Mouse (Mus musculus) natural killer cell, adult 2 months (primary cell): ENCODE data around the gene Fancl.
"Not testable (repeated sequence)": the region's sequence is repeated elsewhere in the genome, so short reads cannot be mapped to it uniquely, and the experiment has no call there.

Source experiments
- DNase-seq, 2 experiments: peaks; one replicate each; pipeline ENCODE4 v3.0.0; 2022; ENCODE audit warnings: low spot score in 2 of 2

Fancl gene

GRCm38 (mm10) chr11:26385971-26386370 lies at the start of gene Fancl:
TSS of gene Fancl (plus strand) at chr11:26386135.
- DNase-seq = no peak

DNA sequence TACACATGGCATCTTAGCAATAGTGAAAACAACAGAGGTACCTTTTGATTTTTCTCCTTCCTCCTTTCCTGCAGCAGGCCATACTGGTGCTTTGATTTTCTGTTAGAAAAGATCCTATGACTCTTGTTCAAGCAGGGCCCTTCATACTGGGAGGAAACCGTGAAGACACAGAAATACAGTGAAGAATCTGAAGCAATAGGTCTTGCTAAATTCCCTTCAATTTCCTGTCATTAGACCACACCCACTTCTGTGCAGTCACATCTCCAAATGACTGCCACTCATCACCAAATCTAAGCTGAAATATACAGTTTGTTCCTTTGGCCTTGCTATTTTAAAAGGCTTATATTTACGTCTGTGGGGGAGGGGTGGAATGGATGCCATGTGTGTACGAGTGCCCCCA lies 49.1 kb upstream of the Fancl start:
- DNase-seq = no peak

DNA sequence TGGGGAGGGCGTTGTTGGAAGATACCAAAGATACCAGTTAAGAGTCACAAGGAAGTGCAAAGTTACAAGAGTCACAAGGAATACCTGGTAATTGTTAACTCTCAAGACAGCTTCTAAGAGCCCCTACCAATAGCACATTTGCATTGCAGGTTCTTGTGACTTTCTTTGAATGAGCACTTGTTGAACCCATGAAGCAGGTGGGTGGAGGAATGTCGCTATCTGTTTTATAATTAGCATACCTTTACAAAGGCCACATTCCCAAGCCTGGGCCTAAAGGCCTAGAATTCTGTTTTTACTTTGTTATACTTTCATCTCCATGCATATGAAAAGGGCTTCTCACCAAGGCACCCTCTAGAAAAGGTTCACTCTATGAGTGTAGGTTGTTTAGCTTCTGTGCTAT lies 15.8 kb upstream of the Fancl start:
- not testable (repeated sequence) for DNase-seq

DNA sequence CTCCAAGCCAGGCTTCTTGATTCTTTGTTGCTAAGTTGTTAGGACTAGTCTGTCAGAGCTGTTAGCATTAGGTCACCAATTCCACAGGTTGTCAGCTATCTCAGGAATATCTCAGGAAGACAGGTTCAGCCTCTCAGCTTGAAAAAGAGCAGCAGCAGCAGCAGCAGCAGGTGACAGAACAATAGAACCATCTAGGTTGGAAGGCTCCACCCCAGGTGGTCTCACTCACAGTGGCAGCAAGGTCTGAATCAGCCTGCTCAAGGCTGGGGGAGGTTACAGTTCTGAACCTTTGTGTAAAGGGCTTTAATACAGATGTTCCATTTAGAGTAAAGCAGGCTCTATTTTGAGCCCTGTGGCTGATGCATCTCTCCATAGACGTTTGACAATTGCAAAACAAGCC lies 14.0 kb upstream of the Fancl start:
- not testable (repeated sequence) for DNase-seq

DNA sequence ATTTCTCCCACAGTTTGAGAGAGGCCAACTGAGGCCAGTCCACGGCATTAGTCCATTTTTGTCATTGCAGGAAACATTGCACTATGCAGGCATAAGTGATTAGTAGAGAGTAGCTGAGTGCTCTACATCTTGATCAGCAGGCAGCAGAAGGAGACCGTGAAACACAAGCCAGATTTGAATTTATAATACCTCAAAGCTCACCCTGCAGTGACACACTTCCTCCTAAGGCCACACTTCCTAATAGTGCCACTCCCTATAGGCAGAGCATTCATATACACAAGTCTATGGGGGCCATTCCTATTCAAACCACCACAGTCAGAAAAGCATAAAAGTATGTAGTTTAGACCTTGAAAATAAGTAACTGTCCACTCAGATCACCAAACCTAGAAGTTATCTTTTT lies 11.8 kb upstream of the Fancl start:
- DNase-seq = no peak

GRCm38 (mm10) chr11:26378074-26378473 lies 7.9 kb upstream of the Fancl start:
- no peak for DNase-seq

- no peak for DNase-seq
Observed at GRCm38 (mm10) chr11:26381499-26381898, 4.4 kb upstream of the Fancl start.

- no peak for DNase-seq
Observed at GRCm38 (mm10) chr11:26386678-26387077, 743 bp downstream of the Fancl start.

GRCm38 (mm10) chr11:26387087-26387611 lies 1.2 kb downstream of the Fancl start:
- DNase-seq = peak; percentile 91 to 94

DNA sequence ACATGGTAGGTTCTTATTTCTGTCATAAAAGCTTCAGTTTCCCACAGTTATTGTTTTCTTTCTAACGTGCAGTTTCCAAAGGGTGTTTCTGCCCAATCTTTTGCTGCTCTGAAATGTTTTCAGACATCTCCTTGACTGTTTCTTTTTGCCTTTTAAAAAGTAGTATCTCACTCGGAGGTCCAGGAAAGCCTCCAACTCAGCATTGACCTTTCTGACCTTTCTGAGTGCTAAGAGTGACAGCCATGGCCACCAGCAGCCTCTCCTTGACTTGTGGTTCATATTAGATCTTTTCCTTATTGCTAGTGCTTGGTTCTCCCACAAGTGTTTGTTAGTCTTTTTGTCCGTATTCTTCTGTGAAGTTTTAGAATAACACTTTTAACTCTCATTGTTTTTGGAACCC lies 9.6 kb downstream of the Fancl start:
- DNase-seq = no peak

GRCm38 (mm10) chr11:26412972-26413371 lies 27.0 kb downstream of the Fancl start:
- no peak for DNase-seq

DNA sequence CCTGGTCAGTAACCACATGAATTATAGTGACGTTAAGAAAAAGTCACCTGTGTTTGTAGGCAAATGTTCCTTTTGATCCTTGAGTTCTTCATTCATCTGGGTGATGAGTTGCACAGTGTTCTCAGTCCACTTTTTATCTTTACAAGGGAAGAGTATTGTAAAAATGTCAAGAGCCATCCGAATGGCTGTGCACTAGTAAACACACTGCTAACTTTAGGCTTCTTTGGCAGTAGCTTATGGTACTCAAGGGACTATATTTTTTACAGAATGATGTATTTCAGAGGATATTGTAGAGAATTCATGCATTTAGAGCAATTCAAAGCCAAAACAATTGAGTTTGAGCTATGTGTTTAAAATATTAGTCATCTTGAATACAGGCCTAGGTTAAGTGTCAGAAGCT lies 35.5 kb downstream of the Fancl start:
- DNase-seq = no peak

DNA sequence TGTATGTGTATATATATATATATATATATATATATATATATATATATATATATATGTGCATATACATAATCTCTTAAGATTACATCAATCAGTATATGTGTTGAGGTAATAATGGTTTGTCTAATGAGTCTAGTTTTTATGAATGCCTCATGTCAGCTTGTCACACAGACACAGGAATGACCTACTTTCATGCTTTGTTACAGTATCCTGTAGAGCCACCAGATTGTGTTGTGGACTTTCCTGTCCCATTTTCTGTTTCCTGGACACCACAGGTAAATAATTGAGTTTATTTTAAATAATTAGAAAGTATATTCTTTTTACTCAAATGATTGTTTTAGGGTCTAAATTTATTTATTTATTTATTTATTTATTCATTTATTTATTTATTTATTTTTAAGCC lies 48.3 kb downstream of the Fancl start:
- no peak for DNase-seq

DNA sequence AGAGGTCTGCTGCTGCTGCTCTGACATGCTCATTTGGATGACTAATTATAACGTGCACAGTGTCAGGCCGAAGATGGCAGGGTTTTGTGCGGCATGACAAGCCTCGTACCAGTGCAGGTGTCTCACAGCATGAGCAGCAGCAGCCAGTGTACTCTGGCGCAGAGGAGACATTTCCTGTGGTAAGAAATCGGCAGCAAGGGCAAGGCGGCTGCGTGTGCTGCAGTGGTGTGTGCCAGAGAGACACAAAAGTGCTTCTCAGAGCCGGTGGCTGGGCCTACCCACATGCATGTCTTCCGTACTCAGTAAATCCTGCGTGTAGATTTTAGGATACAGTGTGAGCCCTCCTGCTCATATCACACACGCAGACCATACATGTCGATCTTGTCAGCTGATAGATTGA lies 51.9 kb downstream of the Fancl start:
- no peak for DNase-seq

DNA sequence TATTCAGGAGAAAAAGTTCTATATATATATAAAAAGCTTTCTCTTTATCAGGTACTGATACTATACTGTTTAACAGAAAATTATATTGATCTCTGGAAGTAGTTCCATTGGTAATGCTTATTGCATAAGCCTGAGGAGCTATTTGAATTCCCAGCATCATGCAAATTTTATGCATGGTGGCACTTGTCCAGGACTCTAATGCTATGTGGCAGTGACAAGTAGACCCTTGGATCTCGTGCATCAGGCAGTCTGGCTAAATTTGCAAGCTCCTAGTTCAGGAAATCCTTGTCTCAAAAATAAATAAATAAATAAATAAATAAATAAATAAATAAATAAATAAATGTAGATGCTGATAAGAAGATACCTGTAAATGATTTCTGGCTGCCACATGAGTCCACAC lies 55.2 kb downstream of the Fancl start:
- no peak for DNase-seq

- DNase-seq = no peak
Observed at GRCm38 (mm10) chr11:26444374-26444773, 58.4 kb downstream of the Fancl start.

DNA sequence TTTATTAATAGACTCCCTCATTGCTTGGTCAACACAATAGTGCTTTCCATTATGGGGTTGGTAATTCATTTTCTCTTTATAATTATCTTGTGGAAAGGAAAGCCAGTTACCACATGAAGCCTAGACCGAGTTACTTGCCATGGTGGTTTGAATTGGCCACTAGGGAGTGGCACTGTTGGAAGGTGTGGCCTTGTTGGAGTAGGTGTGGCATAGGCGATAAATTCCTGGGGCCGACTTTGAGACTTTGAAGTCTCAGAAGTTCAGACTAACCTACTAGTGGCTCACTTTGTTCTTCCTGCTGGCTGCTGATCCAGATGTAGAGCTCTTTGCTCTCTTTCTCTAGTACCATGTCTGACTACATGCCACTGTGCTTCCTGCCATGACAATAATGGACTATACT lies 63.9 kb downstream of the Fancl start:
- no peak for DNase-seq

DNA sequence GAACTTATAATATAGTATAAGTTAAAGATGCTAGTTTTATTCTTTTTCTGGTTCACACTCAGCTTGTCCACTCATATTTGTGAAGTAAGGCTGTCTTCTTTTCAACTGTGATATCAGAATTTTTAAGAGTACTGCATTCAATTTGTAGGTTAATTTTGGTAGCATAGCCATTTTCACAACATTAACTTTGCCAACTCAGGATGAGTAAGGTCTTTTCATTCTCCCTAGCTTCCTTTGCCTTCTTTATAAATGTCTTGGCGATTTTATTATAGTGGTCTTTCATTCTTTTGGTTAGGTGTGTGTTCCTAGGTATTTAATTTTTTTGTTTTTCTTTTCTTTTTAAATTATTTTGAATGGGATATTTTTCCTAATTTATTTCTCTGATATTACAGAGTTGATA lies 64.7 kb downstream of the Fancl start:
- no peak for DNase-seq

DNA sequence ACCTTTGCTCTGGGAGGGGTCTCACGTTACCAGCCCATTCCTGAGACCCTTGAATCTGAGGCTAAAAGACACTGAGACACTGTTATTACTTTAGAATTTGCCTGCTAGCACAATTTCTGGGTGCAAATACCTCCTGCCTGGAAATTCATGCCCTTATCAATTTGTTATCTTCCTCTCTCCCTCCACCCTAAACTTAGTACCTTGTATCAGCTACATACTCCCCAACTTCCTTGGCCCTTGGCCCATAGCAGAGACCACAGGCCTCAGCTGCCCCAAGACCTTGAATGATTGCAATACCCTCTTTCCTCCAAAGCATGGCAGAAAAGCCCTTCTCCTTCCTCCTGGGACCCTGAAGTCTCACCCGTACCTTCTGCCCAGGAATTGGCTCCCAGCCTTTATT lies 65.3 kb downstream of the Fancl start:
- DNase-seq = no peak

DNA sequence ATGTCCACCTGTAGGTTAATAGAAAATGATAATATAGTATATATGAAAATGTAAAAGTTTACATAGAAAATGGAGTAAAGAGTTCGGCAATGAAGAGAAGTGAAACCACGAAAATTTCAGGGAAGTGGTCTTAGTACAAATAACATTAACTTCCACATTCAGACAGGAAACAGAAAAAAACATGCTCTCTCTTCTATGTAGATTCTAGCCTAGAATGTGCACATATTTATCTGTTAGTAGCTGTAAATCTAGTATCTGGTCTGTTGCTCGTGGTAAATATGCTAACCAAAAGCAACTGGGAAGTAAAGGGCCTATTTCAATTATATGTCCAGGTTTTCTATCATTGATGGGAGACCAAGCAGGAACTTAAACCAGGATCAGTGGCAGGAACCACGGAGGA lies 66.8 kb downstream of the Fancl start:
- DNase-seq = no peak

- no peak for DNase-seq
Observed at GRCm38 (mm10) chr11:26454081-26454480, 68.1 kb downstream of the Fancl start.

DNA sequence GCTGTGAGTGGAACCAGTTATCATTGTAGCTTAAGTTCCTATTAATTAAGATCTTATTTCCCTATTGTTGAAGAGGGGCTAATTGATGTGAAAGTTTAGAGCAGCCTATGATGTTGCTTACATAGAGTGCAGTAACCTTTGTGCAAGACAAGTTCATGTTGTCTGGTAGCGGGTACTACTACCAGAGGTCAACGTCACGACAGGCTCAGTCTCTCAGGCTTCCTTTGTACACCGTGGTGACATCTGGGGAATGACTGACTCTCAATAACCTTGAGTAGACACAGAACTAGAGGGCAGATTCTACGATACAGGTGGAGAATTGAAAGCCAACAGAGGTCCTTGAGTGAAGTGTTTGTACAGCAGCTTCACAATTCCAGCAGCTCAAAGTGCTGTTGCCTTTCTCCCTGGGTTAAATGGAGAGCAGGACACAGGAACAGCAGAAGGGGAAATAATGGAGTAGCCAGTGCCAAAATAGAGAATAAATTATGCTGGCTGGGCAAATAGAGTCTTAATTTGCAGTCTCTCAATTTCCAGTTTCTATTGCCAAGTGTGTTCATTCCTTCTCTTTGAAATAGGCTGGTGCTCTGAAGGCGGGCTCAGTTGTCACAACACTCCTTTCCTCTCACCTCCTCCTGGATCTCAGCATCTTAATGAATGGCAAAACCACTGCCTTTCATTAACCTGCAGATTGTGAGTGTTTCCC lies 91.3 kb downstream of the Fancl start:
- no peak for DNase-seq

- no peak for DNase-seq
Observed at GRCm38 (mm10) chr11:26481691-26482242, 95.8 kb downstream of the Fancl start.
